Mouse (Mus musculus) heart, embryonic 16.5 days (tissue): ENCODE data around the gene Ece1. TPM values are rescaled to one million over a fixed set of nuclear protein-coding genes. Genes with fewer than 3 reads are reported as not detected.
"Not testable (repeated sequence)": the region's sequence is repeated elsewhere in the genome, so short reads cannot be mapped to it uniquely, and the experiment has no call there.

Experiments
- ATAC-seq: fragments of 200-750 bp; cut with Nextera tagmentation; replicated peaks from 2 replicates; pipeline ENCODE4 v1.8.0; 2017; ENCODE audit warnings: moderate number of reproducible peaks; ENCODE audit not compliant: insufficient read depth, low FRiP score; ENCODE audit errors: extremely low read depth
- H3K27ac ChIP-seq: fragments of 300-500 bp; sonication (generic); 2 replicates; pipeline ENCODE4 v1.5.1; 2014; ENCODE audit warnings: mild to moderate bottlenecking, low read length, control low read depth, moderate library complexity
- H3K27me3 ChIP-seq: fragments of 300-500 bp; sonication (generic); 2 replicates; pipeline ENCODE4 v1.6.1; 2014; ENCODE audit warnings: low read length, mixed read lengths; ENCODE audit not compliant: control insufficient read depth, insufficient read depth
- H3K36me3 ChIP-seq: fragments of 300-500 bp; sonication (generic); 2 replicates; pipeline ENCODE4 v1.6.1; 2014; ENCODE audit not compliant: control insufficient read depth, insufficient read depth
- H3K4me1 ChIP-seq: fragments of 300-500 bp; sonication (generic); 2 replicates; pipeline ENCODE4 v1.6.1; 2014; ENCODE audit warnings: low read length, mixed read lengths; ENCODE audit not compliant: control insufficient read depth, insufficient read depth
- H3K4me2 ChIP-seq: fragments of 300-500 bp; sonication (generic); 2 replicates; pipeline ENCODE4 v1.6.1; 2014; ENCODE audit warnings: low read depth, mild to moderate bottlenecking, control low read depth, low read length
- H3K4me3 ChIP-seq: fragments of 300-500 bp; sonication (generic); 2 replicates; pipeline ENCODE4 v1.5.1; 2014; ENCODE audit warnings: mild to moderate bottlenecking, control low read depth, low read length
- H3K9ac ChIP-seq: fragments of 300-500 bp; sonication (generic); 2 replicates; pipeline ENCODE4 v1.6.1; 2014; ENCODE audit warnings: low read length, control low read depth
- H3K9me3 ChIP-seq: fragments of 300-500 bp; sonication (generic); replicated peaks from 2 replicates; pipeline ENCODE4 v1.6.1; 2016; ENCODE audit warnings: low read length; ENCODE audit not compliant: control insufficient read depth
- WGBS: fragments of 180-500 bp; shearing (Covaris S2); extraction: QIAGEN DNeasy Blood & Tissue Kit; methylation state at CpG from one replicate; pipeline ENCODE4 v1.1.7; 2014; 5-methylcytosine and 5-hydroxymethylcytosine counted together
- polyA plus RNA-seq: library from polyadenylated mRNA; unstranded; fragments of >200 nt; fragmentation: Nextera tagmentation; extraction: Ambion mirVana; gene quantifications from 2 replicates; pipeline ENCODE4 v1.2.1, GENCODE M21; 2015

The Ece1 gene
- polyA plus RNA-seq, 1 experiment from 2014 or later = 69.2 TPM

GRCm38 (mm10) chr4:137844656-137845055 is 17.4 kb upstream of the Ece1 start:
- H3K4me2 ChIP-seq = no peak overlapping the region
- no peak; the same call in 1 of the 2 replicates for ATAC-seq
- peaks cover 2% of the 10 kb centered on the region; the same call in 1 of the 2 replicates for H3K27me3 ChIP-seq
- no peaks in the 10 kb centered on the region for H3K4me1 ChIP-seq
- H3K36me3 ChIP-seq = no peaks in the 10 kb centered on the region
- H3K9ac ChIP-seq = no peak overlapping the region
- WGBS = 20% methylated on average over 11 of the region's 11 CpGs
- no peak overlapping the region for H3K4me3 ChIP-seq
- H3K9me3 ChIP-seq = 0 out of 2 replicates have a peak, but pooled peaks cover 2% of the 10 kb centered on the region
- no peak overlapping the region for H3K27ac ChIP-seq

- H3K27me3 ChIP-seq, H3K27ac ChIP-seq, H3K36me3 ChIP-seq, H3K9me3 ChIP-seq, H3K9ac ChIP-seq, H3K4me2 ChIP-seq, H3K4me1 ChIP-seq, H3K4me3 ChIP-seq, ATAC-seq: not testable (repeated sequence)
- 75% methylated on average over 8 of the region's 8 CpGs for WGBS
These were observed 14.4 kb upstream of the Ece1 start for GRCm38 (mm10) chr4:137847651-137848050.

GRCm38 (mm10) chr4:137850161-137850560 is 11.9 kb upstream of the Ece1 start:
- no peak overlapping the region for H3K4me2 ChIP-seq
- no peaks in the 10 kb centered on the region for H3K36me3 ChIP-seq
- 89% methylated on average over 6 of the region's 6 CpGs for WGBS
- H3K9ac ChIP-seq = no peak overlapping the region
- no peak for ATAC-seq
- H3K4me3 ChIP-seq = no peak overlapping the region
- H3K4me1 ChIP-seq = no peaks in the 10 kb centered on the region
- H3K27ac ChIP-seq = no peak overlapping the region
- no peaks in the 10 kb centered on the region for H3K27me3 ChIP-seq
- peaks cover 6% of the 10 kb centered on the region; the same call in 1 of the 2 replicates for H3K9me3 ChIP-seq

DNA sequence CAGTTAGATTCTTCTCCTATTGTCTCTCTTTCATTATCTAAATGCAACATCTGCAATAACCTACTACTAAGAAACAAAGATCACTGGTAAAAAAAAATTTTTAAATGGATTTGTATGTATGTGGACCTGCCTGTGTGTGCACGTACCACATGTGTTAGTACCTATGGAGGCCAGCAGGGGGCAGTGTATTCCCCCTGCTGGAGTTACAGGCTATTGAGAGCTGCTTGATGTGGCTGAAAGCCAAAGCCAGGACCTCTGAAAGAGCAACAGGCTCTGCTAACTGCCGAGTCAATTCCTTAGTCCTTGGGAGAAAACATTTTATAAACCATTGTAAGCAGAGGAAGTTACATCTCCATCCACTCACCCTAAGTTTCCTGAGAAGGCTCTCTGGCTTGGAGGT is 10.6 kb upstream of the Ece1 start:
- Histone ChIP-seq H3K36me3 (no peaks in the 10 kb centered on the region), H3K4me1 (peaks cover 3% of the 10 kb centered on the region; the same call in 1 of the 2 replicates), H3K9me3 (peaks cover 6% of the 10 kb centered on the region; the same call in 1 of the 2 replicates), H3K27ac (no peak overlapping the region), H3K4me3 (no peak overlapping the region), H3K27me3 (no peaks in the 10 kb centered on the region), H3K9ac (no peak overlapping the region), H3K4me2 (no peak overlapping the region)
- 50% methylated on average over 2 of the region's 2 CpGs for WGBS
- no peak for ATAC-seq

GRCm38 (mm10) chr4:137853822-137854221 is 8.2 kb upstream of the Ece1 start:
- WGBS = 75% methylated on average over 6 of the region's 6 CpGs
- H3K9me3 ChIP-seq = peaks cover 7% of the 10 kb centered on the region; the same call in 1 of the 2 replicates
- no peak overlapping the region for H3K4me2 ChIP-seq
- no peak overlapping the region for H3K9ac ChIP-seq
- no peaks in the 10 kb centered on the region for H3K36me3 ChIP-seq
- no peak overlapping the region for H3K4me3 ChIP-seq
- H3K27me3 ChIP-seq = no peaks in the 10 kb centered on the region
- peaks cover 3% of the 10 kb centered on the region; the same call in 1 of the 2 replicates for H3K4me1 ChIP-seq
- no peak overlapping the region for H3K27ac ChIP-seq
- ATAC-seq = no peak

DNA sequence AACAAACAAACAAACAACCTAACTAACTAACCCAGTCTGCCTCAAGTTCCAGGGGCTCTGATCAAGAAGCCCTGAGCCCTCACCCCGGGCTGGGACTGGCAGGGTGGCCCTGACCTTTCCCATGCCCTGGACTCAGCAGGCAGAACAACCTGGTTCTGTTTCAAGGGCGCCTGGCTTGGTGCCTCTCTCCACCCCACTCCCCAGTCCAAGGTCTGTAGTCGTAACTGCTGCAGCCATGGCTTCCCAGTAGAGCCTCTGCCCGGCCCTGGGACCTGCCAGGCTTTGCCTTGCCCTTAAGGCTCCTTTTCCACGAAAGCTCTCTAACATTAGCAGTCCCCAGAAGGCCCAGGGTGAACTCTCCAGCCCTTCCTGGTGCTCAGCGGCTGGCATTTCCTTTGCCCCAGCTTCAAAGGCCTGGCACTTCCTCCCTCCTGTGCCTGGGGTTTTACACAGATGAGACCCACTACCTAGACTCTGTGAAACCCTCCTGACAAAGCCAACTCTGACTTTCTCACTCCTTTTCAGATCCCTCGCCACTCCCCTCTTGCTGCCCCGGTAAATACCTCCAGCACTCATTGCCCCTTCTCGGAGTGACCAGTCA is 6.2 kb upstream of the Ece1 start:
- H3K4me1 ChIP-seq = peaks cover 3% of the 10 kb centered on the region; the same call in 1 of the 2 replicates
- no peak overlapping the region for H3K9ac ChIP-seq
- no peak overlapping the region for H3K27ac ChIP-seq
- no peak for ATAC-seq
- H3K9me3 ChIP-seq = 0 out of 2 replicates have a peak, but pooled peaks cover 3% of the 10 kb centered on the region
- no peaks in the 10 kb centered on the region for H3K27me3 ChIP-seq
- H3K36me3 ChIP-seq = no peaks in the 10 kb centered on the region
- 62% methylated on average over 9 of the region's 9 CpGs for WGBS
- H3K4me3 ChIP-seq = no peak overlapping the region
- H3K4me2 ChIP-seq = no peak overlapping the region

DNA sequence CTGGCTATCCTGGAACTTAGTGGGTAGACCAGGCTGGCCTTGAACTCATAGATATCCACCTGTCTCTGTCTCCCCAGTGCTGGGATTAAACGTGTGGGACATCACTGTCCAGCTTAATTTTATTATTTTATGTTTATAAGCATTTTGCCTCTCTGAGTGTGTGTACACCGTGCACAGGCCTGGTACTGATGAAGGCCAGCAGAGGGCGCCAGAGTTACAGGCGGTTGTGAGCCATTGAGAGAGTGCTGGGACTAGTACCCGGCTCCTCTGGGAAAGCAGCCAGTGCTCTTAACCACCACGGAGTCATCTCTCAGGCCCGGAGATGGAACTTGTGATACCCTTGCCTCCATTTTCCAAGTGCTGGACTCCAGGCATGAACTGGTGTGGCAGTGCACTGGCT is 4.9 kb upstream of the Ece1 start:
- no peak overlapping the region for H3K4me3 ChIP-seq
- no peak overlapping the region for H3K4me2 ChIP-seq
- H3K9ac ChIP-seq = no peak overlapping the region
- H3K27me3 ChIP-seq = no peaks in the 10 kb centered on the region
- H3K27ac ChIP-seq = no peak overlapping the region
- H3K4me1 ChIP-seq = peaks cover 3% of the 10 kb centered on the region; the same call in 1 of the 2 replicates
- 34% methylated on average over 7 of the region's 7 CpGs for WGBS
- 0 out of 2 replicates have a peak, but pooled peaks cover 3% of the 10 kb centered on the region for H3K9me3 ChIP-seq
- no peaks in the 10 kb centered on the region for H3K36me3 ChIP-seq
- ATAC-seq = no peak

DNA sequence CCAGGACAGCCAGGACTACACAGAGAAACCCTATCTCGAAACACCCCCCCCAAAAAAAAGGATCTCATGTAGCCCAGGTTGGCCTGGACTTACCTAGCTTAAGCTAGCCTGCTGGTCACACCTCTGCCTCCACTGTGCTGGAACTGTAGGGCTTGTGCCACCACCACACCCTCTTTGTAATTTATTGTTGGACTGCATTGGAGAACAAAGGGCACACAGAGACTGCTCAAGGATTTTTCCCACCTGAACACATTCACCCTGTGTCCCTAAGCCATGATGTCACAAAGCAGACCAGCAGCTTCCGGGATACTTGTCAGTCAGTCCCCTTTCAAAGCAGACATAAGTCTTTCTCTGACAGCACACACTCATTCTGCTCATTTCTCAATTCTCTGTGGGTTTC is 3.7 kb upstream of the Ece1 start:
- Histone ChIP-seq H3K27me3 (no peaks in the 10 kb centered on the region), H3K9me3 (0 out of 2 replicates have a peak, but pooled peaks cover 3% of the 10 kb centered on the region), H3K36me3 (no peaks in the 10 kb centered on the region), H3K9ac (no peak overlapping the region), H3K27ac (no peak overlapping the region), H3K4me1 (peaks cover 8% of the 10 kb centered on the region), H3K4me3 (no peak overlapping the region), H3K4me2 (no peak overlapping the region)
- no peak for ATAC-seq
- WGBS = 63% methylated on average over 2 of the region's 2 CpGs

- H3K27ac ChIP-seq = peak overlapping the region; percentile 32; the same call in 1 of the 2 replicates
These were observed 501 bp upstream of the Ece1 start for GRCm38 (mm10) chr4:137861461-137862011.

More at GRCm38 (mm10) chr4:137861461-137862011, 501 bp upstream of the Ece1 start:
- no peaks in the 10 kb centered on the region for H3K27me3 ChIP-seq
- H3K36me3 ChIP-seq = no peaks in the 10 kb centered on the region
- WGBS = 15% methylated on average over 13 of the region's 17 CpGs
- H3K4me3 ChIP-seq = peak overlapping the region; percentile 87
- H3K4me2 ChIP-seq = peak overlapping the region; percentile 93
- H3K4me1 ChIP-seq = peaks cover 20% of the 10 kb centered on the region
- ATAC-seq = peak; percentile 66
- H3K9me3 ChIP-seq = 0 out of 2 replicates have a peak, but pooled peaks cover 3% of the 10 kb centered on the region
- H3K9ac ChIP-seq = peak overlapping the region; percentile 90
